Mouse (Mus musculus) T-helper 17 cell (primary cell): Measurements from ENCODE around the gene Nectin2.
"Not testable (repeated sequence)": the region's sequence is repeated elsewhere in the genome, so short reads cannot be mapped to it uniquely, and the experiment has no call there.

Experiments
- in situ Hi-C, 2 experiments: fragments of 300-600 bp; cut with MboI, MseI; formaldehyde crosslinking; loops; 1 replicate in 1 of 2; 2 replicates in 1 of 2; pipeline ENCODE4 v1.15.1; 2025; ENCODE audit warnings: high pct_unique_total_duplicates in 2 of 2

The Nectin2 gene

DNA sequence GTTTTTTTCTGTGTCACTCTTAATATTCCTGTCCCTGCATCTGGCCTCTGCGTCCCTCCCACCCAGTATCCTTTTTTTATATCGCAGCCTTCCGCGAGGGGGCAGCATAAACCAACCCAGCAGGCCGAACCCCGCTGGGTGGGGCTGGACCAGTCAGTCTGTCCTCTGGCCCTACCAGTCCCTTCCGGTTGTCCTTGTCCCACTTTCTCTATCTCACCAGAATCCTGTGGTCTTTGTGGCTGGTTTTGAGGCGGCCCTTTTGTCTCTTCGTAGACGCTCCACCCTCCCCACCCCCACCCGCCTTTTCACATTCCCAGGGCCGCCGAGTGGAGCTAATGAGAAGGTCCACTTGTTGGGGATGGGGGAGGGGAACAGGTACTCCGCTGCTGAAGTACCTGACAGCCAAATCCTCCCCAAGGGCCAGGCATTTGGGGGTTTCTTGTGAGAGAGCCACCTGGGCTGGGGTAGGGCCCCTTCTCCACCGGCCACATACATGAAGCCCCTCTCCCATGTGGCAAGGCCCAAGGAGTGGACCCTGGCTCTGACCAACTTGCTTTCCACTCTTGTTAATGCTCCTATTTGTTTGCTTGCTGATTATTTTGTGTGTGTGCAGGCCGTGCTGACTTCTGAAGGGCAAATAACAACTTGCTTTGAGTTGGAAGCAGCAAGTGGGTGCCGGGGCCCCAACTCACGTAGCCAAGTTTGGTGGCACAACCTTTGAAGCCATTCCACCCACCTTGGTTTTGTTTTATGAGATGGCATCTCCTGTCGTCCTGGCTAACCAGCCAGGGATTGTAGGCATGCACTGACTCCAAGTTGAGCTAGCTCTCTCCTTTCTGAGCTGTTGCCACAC is at the start of gene Nectin2:
Gene Nectin2, minus strand, starts transcription at position 267 of the 853 bp plus-strand sequence.
- in situ Hi-C loops, result no loop called here

DNA sequence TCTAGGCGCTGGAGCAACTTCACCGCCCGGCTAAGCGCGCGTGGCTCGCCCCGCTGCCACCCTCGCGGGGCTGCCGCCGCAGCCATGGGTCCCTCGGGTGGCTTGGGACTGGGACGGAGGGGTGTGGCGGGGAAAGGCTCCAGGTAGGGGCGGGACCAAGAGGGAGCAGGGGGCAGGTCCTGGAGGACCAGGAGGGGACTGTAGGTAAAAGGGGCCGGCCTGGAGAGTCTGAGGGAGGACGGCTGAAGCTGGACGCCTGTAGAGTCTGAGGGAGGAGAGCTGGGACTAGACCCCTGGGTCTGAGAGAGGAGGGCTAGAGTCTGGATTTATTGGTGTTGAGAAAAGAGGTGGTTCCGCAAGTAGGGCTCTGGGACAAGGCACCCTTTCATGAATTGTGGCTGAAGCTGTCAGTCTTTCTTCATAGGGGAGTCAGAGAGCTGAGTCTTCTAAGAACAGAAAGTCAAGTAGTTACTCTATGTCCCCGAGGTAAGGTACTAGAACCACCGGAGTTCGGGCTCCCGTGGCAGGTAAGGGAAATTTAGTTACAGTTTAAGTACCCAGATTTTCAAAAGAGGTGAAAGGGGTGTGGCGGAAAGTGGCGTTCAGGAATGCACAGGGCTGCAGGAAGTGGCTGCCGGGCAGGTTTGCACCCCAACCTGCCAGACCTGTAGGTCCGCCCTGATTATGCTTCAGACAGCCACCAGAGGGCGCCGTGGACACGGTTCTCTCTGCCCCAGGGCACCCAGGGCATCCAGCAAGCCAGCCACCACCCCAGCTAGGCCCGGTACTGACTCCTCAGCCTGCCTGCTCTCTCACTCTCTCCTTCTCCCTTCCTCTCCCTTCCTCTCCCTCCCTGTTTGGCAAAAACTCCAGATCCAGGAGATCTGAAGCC is 46.7 kb upstream of the Nectin2 start, which contains the start of gene Cblc:
Gene Cblc, minus strand, starts transcription at position 113 of the 892 bp plus-strand sequence.
- in situ Hi-C loops, result no loop called here

DNA sequence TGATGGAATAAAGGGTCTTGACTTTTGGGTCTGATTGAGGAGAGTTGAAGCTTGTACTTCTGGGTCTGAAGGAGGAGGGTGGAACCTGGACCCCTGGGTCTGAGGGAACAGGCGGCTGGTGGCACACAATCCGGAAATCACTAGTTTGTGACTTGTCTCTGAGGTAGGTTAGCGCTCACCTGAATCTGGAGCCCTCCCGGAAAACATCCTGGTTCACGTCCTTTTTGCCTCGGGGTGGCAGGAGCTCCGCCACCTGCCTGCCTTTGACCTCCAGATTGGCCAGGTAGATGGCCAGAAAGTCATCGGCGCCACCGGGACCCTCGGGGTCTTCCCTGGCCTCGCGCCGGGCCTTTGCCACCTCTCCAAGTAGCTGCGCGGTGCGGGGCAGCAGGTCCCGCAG is 46.0 kb upstream of the Nectin2 start:
- in situ Hi-C loops, result no loop called here

DNA sequence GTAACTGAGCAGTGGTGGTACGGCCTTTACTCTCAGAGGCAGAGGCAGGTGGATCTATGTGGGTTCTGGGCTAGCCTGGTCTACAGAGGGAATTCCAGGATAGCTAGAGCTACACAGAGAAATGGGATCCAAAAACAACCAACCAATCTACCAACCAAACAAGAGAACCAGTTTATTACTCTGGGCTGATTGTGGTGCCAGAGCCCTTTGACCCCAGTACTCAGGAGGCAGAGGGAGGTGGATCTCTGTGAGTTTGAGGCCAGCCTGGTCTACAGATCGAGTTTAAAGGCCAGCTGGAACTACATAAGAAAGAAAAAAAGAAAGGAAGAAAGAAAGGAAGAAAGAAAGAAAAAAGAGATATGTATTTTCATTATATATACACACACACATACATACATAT is 45.0 kb upstream of the Nectin2 start:
- in situ Hi-C loops, result no loop called here

DNA sequence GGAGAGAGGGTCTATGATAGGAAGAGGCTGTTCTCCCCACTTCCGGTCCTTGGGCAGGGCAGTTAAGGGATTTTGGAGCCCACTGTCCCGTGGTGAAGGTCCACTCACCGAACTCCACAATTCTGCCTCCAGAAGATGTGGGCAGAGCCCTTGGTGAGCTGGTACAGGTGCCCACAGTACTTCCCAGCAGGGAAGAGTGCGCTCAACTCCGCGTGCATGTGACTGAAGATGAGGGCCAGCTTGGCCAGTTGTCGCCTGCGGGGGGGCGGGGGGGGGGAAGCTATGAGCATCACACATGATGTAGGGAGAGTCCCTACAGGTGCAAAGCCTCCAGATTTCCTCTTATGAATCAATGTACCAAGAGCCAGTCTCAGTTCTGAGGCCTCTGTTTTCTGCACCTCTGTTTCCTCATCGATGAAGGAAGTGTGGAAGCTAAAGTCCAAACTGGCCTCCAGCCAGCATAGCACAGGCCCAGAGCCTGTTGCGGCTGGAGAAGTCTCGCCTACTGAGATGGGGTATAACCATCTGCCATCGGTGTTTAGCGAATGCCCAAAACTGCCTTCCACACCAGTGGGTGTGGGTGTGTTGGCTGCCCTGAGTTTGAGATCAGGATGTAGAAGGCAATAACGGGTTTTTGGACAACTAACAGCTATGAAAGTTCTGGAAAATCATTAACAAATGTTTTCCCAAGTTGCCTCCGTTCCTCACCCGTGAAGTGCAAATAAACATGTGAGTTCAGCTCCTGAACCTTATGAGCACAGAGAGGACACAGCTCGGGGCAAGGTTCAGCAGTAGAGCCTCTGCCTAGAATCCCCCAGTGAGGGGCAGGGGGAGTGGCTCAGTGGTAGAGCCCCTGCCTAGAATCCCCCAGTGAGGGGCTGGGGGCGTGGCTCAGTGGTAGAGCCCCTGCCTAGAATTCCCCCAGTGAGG is 42.7 kb upstream of the Nectin2 start:
- in situ Hi-C loops, result no loop called here

DNA sequence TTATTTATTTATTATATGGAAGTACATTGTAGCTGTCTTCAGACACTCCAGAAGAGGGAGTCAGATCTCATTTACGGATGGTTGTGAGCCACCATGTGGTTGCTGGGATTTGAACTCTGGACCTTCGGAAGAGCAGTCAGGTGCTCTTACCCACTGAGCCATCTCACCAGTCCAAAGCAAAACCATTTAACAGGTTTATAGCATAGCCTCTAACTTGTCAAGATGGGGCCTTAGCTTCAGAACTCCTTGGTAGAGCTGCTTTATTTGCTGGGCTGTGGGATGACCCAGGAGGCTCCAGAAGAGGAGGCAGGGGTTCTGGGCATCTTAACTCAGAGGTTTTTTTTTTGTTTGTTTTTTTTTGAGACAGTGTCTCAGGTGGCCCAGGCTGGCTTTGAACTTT is 41.2 kb upstream of the Nectin2 start:
- in situ Hi-C loops, result not testable (repeated sequence)

DNA sequence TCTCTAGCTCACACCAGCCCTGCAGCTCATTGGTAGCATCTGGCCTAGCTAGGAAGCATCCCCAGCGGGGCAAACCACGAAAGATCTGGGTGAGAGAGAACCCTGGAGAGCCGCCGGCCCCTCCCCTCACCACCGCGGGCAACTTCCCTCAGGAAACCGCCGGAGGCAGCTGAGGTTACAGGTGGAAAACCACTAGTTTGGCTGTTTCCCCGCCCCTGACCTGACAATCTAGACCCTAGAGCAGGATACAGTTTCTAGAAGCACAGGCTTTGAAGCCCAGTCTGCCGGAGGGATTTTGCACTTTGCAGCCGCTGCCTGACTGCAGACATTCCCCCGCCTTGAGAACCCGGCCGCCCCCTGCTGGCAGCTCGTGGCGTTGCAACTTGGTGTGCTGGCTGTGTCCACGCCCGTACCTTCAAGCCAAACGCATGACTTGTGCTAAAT is 39.6 kb upstream of the Nectin2 start:
- in situ Hi-C loops, result no loop called here

DNA sequence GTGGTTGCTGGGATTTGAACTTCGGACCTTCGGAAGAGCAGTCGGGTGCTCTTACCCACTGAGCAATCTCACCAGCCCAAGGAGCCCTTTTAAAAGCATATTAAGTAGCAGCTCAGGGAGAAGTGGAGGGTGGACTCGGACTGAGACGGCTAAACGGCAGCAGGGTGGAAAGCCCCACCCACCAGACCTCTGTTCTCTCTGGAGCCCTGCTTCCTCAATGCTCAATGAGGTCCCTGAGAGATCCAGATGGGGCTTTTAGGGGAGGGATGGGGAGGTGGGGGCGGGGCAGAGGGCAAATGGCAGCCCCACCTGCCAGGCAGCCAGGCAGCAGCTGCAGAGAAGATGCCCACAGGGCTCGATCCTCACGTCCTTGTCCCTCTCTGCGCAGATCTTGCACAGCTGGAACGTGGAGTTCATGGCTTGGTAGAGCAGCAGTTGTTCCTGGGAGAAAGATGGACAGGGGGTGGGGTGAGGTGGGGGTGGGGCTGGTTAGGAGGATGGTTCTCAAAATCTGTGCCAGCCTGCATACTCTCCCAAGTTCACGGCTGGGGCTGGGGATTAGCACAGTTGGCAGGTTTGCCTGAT is 35.7 kb upstream of the Nectin2 start:
- in situ Hi-C loops, result no loop called here

DNA sequence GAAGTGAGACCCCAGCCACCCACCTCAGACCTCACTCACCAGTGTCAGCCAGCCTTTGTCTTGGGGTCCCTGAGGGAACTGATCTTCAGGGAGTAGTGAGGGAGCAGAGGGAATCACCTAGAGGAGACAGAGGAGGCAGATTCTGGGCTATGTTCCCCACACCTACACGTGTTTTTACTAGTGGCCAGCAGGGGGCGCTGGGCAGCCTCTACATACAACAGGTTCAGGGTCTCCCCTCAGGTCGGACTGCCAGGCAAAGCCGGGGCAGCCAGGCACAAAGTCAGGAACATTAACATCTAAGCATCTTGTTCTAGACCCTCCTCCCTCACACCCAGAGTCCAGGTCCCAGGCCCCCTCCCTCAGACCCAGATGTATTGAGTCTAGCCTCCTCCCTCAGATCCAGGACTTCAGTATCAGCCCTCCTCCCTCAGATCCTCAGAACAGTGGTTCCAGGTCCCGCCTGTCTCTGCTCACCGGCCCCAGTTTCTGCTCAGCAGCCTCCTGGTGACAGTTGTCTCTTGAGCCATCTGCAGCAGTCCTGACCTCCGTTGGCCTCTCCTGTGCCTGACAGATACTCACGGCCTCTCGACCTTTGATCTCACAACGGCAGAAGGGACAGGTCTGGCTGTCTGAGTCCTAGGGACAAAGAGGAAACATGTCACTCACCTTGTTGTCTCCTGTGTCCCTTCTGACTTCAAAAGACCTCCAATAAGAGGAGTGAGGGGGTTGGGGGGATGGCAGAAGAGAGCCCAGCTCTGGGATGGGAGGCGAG is 34.7 kb upstream of the Nectin2 start:
- in situ Hi-C loops, result no loop called here

DNA sequence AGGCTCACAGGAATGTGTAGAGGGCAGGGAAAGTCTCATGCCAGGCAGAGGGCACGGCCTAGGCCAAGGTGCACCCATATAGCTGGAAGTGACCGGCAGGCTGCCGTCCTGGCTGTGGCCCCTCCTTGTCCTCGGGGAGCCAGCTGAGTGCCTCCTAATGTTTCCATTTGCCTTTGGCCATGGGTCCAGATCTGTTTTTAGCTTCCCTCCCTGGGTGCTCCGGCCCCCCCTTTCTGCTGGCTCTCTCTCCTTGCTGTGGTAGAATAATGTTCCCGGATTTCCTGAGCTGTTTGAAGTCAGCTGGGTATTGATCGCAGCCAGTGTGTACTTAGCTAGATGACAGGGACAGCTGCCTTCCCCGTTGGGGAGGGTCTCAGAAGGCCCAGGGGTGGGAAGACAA is 33.3 kb upstream of the Nectin2 start:
- in situ Hi-C loops, result no loop called here

DNA sequence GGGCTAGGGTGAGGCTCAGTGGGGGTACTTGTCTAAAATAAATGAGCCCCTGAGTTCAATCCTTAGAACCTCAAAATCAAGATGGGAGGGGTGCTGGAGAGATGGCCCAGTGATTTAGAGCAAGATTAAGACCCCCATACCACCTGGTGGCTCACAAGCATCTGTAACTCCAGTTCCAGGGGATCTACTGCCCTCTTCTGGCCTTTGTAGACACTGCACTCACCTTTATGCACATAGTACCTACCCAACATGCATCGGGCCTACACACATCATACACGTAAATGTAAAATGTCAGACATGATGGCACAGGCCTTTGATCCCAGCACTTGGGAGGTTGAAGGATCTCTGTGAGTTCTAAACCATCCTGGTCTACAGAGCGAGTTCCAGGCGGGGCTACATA is 32.4 kb upstream of the Nectin2 start:
- in situ Hi-C loops, result no loop called here

DNA sequence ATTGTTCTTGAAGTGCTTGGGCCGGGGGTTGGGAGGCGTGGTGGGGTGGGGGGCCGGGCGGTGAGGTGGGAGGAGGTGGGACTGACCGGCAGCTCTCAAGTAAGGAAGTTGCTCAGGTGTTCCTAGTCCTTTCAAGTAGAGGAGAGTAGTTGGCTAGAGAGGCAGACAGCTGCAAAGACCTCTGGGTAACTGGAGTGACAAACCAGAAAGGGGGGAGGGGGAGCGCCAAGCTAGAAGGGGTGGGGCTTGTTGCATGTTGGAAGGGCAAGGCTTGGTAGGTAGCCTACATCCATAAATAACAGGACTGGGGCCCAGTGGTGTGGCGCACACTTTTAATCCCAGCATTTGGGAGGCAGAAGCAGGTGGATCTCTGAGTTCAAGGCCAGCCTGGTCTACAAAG is 31.5 kb upstream of the Nectin2 start:
- in situ Hi-C loops, result no loop called here

DNA sequence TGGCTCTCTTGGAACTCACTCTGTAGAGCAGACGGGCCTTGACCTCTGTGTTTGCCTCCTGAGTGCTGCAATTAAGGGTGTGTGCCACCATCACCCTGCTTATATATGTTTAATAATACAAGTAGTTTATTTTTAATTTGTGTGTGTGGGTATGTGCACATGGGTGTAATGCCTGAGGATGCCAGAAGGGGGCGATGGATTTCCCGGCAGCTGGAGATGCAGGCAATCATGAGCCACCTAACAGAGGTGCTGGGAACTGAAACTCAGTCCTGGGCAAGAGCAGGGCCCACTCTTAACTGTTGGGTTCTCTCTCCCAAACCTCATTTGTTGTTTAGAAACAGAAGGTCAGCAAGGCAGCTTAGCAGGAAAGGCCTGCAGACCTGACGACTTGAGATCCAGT is 29.6 kb upstream of the Nectin2 start:
- in situ Hi-C loops, result loop anchor here in 1 of 2 experiments (5.0 kb wide), 1 partner anchor 63 kb away; the partner anchor contains the start of gene Tomm40

DNA sequence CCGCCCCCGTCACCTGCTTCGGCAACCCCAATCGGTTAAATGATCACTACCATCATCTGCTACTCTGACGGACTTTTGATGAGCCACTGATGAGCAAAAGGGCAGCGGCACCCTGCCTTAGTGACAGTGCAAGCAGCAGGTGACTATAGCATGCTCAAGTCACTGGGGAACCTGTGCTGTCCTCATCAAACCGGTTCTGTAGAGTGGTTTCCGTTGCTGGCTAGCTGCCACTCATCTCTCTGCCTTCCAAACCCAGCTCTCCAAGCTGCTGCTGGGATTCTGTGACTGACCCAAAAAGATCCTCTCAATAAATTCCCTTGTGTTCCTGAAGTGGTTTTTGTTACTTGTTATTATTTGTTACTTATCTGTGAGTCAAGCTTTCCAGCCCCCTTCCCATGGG is 28.4 kb upstream of the Nectin2 start:
- in situ Hi-C loops, result loop anchor here in 1 of 2 experiments (5.0 kb wide), 1 partner anchor 61 kb away; the partner anchor contains the start of gene Tomm40

DNA sequence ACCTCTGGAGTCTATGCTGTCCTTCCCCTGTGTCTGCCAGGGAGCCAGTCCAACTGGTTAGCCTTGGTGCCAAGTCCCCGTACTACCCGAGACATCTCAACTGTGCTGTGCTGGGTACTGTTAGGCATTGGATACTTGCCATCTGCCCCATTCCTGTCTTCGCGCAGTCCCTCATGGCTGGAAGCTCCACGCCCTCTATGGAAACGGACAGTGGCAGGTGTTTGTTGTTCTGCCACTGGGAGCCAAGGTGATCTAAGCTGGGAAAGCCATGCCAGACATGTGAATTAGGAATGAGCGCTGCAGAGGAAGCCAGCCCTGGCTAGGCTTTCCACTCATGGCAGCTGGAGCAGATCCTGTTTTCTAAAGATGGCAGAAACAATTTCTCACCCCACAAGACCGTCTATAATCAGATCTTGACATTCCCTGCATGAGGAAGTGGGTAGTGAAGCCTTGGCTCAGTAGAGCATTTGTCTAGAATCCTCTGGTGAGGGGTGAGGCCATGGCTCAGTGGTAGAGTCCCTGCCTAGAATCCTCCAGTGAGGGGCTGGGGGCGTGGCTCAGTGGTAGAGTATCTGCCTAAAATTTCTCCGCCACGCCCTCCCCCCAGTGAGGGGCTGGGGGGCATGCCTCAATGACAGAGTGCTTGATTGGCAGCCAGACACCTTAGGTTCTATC is 26.9 kb upstream of the Nectin2 start:
- in situ Hi-C loops, result loop anchor here in 1 of 2 experiments (5.0 kb wide), 1 partner anchor 60 kb away; the partner anchor contains the start of gene Tomm40

DNA sequence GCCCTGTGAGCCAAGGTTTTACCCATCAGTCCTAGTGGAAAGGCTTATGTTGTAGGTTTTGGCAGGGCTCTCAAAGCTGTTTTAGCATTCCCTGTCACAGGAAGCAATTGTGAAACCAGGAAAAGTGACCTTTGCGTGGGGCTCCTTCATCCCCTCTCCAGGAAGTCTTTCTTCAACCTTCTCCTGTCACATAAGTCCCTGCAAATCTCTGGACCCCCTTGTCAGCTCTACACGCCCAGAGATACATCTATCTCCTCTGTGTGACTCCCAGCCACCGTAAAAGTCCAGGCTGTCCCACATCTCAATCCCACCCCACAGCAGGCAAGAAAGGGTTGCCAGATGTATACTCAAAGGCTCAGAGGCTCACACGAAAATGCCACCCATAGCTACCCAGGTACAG is 21.4 kb upstream of the Nectin2 start:
- in situ Hi-C loops, result no loop called here

DNA sequence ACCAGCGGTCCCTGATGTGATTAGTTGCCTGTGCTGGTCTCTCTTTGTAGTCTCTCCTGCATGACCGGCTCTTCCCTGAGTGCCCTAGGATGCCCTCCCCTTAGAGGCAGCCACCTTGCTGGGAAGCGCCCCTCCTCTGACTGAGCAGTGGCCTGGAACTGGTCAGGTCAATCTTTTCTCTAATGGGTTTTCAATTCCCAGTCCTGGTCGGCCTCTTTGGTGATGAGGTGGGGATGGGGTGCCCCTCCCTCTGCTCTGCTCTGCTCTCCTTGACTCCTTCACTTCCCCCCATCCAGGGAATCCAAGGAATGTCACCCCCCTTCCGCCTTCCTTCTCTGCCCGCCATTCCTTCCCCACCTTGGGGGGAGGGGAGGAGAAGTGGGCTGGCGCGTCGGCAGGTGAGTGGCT is 20.7 kb upstream of the Nectin2 start, which contains the start of gene Bcam:
Gene Bcam, minus strand, starts transcription at position 33 of the 408 bp plus-strand sequence.
- in situ Hi-C loops, result no loop called here

DNA sequence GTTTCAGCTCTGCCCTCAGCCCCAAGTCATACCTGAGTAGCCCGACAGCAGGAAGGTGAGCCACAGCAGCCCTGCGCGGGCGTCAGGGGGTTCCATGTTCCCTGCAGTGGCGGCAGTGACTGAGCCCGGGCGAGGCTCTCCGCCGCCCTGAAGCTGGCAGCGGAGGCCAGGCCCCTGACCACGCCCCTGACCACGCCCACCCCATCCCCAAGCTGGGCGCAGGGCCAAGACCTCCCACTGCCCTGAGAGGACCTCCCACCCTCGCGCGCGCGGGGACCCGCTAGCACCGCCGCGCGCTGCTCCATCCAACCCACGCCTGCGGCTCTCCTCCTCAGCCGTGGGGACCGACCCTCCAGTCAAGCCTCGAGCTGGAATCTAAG is 20.1 kb upstream of the Nectin2 start:
- in situ Hi-C loops, result no loop called here
